Comparison of ENCODE assay signal across 11 mouse cellular contexts in the genomic region with DNA sequence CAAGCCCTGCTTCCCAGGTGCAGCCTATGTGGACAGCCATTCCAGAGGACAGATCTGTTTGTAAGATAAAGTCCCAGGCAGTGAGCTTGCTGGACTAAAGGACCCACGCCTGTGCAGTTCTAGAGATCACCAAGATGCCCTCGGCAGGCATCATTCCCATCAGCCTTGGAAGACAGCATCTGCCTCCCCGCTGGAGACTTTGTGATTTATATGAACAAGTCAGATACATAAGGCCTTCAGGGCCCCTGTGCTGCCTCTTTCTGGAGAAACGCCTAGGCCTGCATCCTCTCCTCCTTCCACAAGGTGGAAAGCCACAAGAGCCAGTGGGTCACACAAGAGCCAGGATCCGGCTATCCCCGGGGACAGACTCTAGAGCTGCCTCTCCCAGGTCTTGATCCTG. TPM values are rescaled to one million over a fixed set of nuclear protein-coding genes. Genes with fewer than 3 reads are reported as not detected.
A peak's percentile ranks its signal among the peaks of the same experiment; 100 is the strongest.
DNase-seq lines count a peak whose midpoint lies in the region; ATAC-seq and TF ChIP-seq lines count a peak whose summit lies in the region.
"Had no signal": no experiment of that assay in that cellular context is flagged by ENCODE, and none has a peak within 500 bp of the region (broad histone marks: within the 10 kb centered on the region; RNA-seq: fewer than 3 reads in every experiment).

No protein-coding gene starts in this region.

- DNase-seq in layer of hippocampus, adult 2 months (ENCODE audit: low spot score in 2 of 2): no peak
- no peak for DNase-seq in layer of hippocampus, adult 11-12 months (ENCODE audit: low spot score)
- DNase-seq in forebrain, embryonic 11.5 days (ENCODE audit: low spot score): no peak
- DNase-seq in ovary, adult 18-20 months (ENCODE audit: low spot score): no peak
- DNase-seq in cerebellum, adult 8-10 months: no peak
- DNase-seq: heart, adult 2 months; thymus, postnatal 4 days had no signal

- H3K27ac ChIP-seq in layer of hippocampus, adult 2 months: peak overlapping the region; percentile 14; the same call in 1 of the 2 replicates
- H3K27ac ChIP-seq in forebrain, embryonic 11.5 days (ENCODE audit: low read depth, low read length): peak overlapping the region; percentile 79
- peak overlapping the region; percentile 1; the same call in 1 of the 2 replicates for H3K27ac ChIP-seq in intestine, embryonic 16.5 days (ENCODE audit: low read length)
- peak overlapping the region; percentile 39; the same call in 1 of the 2 replicates for H3K27ac ChIP-seq in stomach, embryonic 14.5 days (ENCODE audit: low read length)
- H3K27ac ChIP-seq: heart, adult 2 months; liver, embryonic 12.5 days had no signal

- no peaks in the 10 kb centered on the region for H3K27me3 ChIP-seq in forebrain, embryonic 11.5 days (ENCODE audit: control insufficient read depth, insufficient read depth, low read length)
- H3K27me3 ChIP-seq in intestine, embryonic 16.5 days (replicated peaks; ENCODE audit: control insufficient read depth, insufficient read depth, low read length): no peaks in the 10 kb centered on the region
- no peaks in the 10 kb centered on the region for H3K27me3 ChIP-seq in stomach, embryonic 14.5 days (ENCODE audit: control insufficient read depth, insufficient read depth, low read length)
- H3K27me3 ChIP-seq: liver, embryonic 12.5 days had no signal

- ATAC-seq in forebrain, embryonic 11.5 days (replicated peaks; ENCODE audit: low FRiP score): no peak
- no peak for ATAC-seq in intestine, embryonic 16.5 days
- no peak for ATAC-seq in stomach, embryonic 14.5 days (ENCODE audit: insufficient number of reproducible peaks, insufficient read depth, low FRiP score, low read depth)

- 36% methylated on average over 6 of the region's 6 CpGs for WGBS in forebrain, embryonic 11.5 days
- WGBS in intestine, embryonic 16.5 days: 49% methylated on average over 6 of the region's 6 CpGs
- 48% methylated on average over 6 of the region's 6 CpGs for WGBS in stomach, embryonic 14.5 days

- no peaks in the 10 kb centered on the region for H3K36me3 ChIP-seq in forebrain, embryonic 11.5 days (ENCODE audit: control insufficient read depth, insufficient read depth, low read length)
- H3K36me3 ChIP-seq in intestine, embryonic 16.5 days (ENCODE audit: control insufficient read depth, insufficient read depth, low read length): no peaks in the 10 kb centered on the region
- H3K36me3 ChIP-seq in stomach, embryonic 14.5 days (ENCODE audit: control insufficient read depth, insufficient read depth, low read length): no peaks in the 10 kb centered on the region
- H3K36me3 ChIP-seq: liver, embryonic 12.5 days had no signal

- H3K9me3 ChIP-seq in forebrain, embryonic 11.5 days (ENCODE audit: control insufficient read depth, low read length): no peaks in the 10 kb centered on the region
- no peaks in the 10 kb centered on the region for H3K9me3 ChIP-seq in intestine, embryonic 16.5 days (ENCODE audit: control insufficient read depth, low read length)
- H3K9me3 ChIP-seq in stomach, embryonic 14.5 days (ENCODE audit: control insufficient read depth, low read depth, low read length): no peaks in the 10 kb centered on the region
- H3K9me3 ChIP-seq: liver, embryonic 12.5 days; megakaryocyte, embryonic 14.5 days had no signal

- peaks cover 71% of the 10 kb centered on the region for H3K4me1 ChIP-seq in forebrain, embryonic 11.5 days (replicated peaks; ENCODE audit: control insufficient read depth, insufficient read depth, low read length)
- H3K4me1 ChIP-seq in intestine, embryonic 16.5 days (ENCODE audit: control insufficient read depth, insufficient read depth, low read length): peaks cover 83% of the 10 kb centered on the region
- H3K4me1 ChIP-seq in stomach, embryonic 14.5 days (ENCODE audit: control insufficient read depth, insufficient read depth, low read length): peaks cover 54% of the 10 kb centered on the region

- H3K4me3 ChIP-seq in layer of hippocampus, adult 2 months: no peak overlapping the region
- no peak overlapping the region for H3K4me3 ChIP-seq in forebrain, embryonic 11.5 days (ENCODE audit: low read depth, low read length)
- H3K4me3 ChIP-seq in intestine, embryonic 16.5 days (ENCODE audit: low read length): no peak overlapping the region
- H3K4me3 ChIP-seq in stomach, embryonic 14.5 days (ENCODE audit: low read depth, low read length): no peak overlapping the region
- H3K4me3 ChIP-seq: heart, adult 2 months; liver, embryonic 12.5 days; megakaryocyte, embryonic 14.5 days had no signal

- no peak for TF ChIP-seq CTCF in layer of hippocampus, adult 2 months (conservative IDR thresholded peaks at IDR 0.05)

- H3K4me2 ChIP-seq in forebrain, embryonic 11.5 days (ENCODE audit: low read depth, low read length, severe bottlenecking): peak overlapping the region; percentile 35; the same call in 1 of the 2 replicates
- H3K4me2 ChIP-seq in intestine, embryonic 16.5 days (ENCODE audit: low read depth, low read length): no peak overlapping the region
- no peak overlapping the region for H3K4me2 ChIP-seq in stomach, embryonic 14.5 days (replicated peaks; ENCODE audit: low read depth, low read length)
- H3K4me2 ChIP-seq: liver, embryonic 12.5 days had no signal

- H3K9ac ChIP-seq in forebrain, embryonic 11.5 days (ENCODE audit: low read length): peak overlapping the region; percentile 61
- no peak overlapping the region for H3K9ac ChIP-seq in intestine, embryonic 16.5 days (ENCODE audit: low read depth, low read length)
- H3K9ac ChIP-seq in stomach, embryonic 14.5 days (replicated peaks; ENCODE audit: low read depth, low read length): no peak overlapping the region
- H3K9ac ChIP-seq: liver, embryonic 12.5 days had no signal

RNA-seq across cellular contexts. Expression of gene Ccdc85c, which starts 33.6 kb away (rescaled TPM):
- 10 to 100 TPM; 68.4 to 68.5 TPM for total RNA-seq in layer of hippocampus, adult 2 months (2021)
- polyA plus RNA-seq in forebrain, embryonic 11.5 days (2014; fragmentation: Nextera tagmentation; extraction: Ambion mirVana): 18.0 and 18.8 TPM in 2 replicates
- polyA plus RNA-seq in intestine, embryonic 16.5 days (2015; fragmentation: Nextera tagmentation; extraction: Ambion mirVana): 4.8 and 7.1 TPM in 2 replicates
- polyA plus RNA-seq in stomach, embryonic 14.5 days (2014; fragmentation: Nextera tagmentation; extraction: Ambion mirVana): 8.9 and 10.2 TPM in 2 replicates

Comparison
In these comparisons a context has a peak if more than half of its experiments do, and no peak if none do; other contexts are left out.
1. H3K27ac ChIP-seq: peak in every context shown above with its lines; median percentile 79 in forebrain, embryonic 11.5 days; 39 in stomach, embryonic 14.5 days; 14 in layer of hippocampus, adult 2 months; 1 in intestine, embryonic 16.5 days.